Mouse (Mus musculus) stomach, embryonic 15.5 days (tissue): ENCODE results near the gene Bbc3. TPM values are rescaled to one million over a fixed set of nuclear protein-coding genes. Genes with fewer than 3 reads are reported as not detected.

Experiments
- ATAC-seq: fragments of 200-750 bp; cut with Nextera tagmentation; 2 replicates; pipeline ENCODE4 v1.8.0; 2017; ENCODE audit warnings: low read depth, moderate number of reproducible peaks, moderate TSS enrichment; ENCODE audit not compliant: insufficient read depth, low FRiP score
- H3K27ac ChIP-seq: fragments of 300-500 bp; sonication (generic); 2 replicates; pipeline ENCODE4 v1.5.1; 2015; ENCODE audit warnings: mild to moderate bottlenecking, inconsistent platforms
- H3K27me3 ChIP-seq: fragments of 300-500 bp; sonication (generic); replicated peaks from 2 replicates; pipeline ENCODE4 v1.6.1; 2015; ENCODE audit warnings: inconsistent platforms
- H3K36me3 ChIP-seq: fragments of 300-500 bp; sonication (generic); 2 replicates; pipeline ENCODE4 v1.6.1; 2015; ENCODE audit warnings: inconsistent platforms
- H3K4me1 ChIP-seq: fragments of 300-500 bp; sonication (generic); 2 replicates; pipeline ENCODE4 v1.6.1; 2015; ENCODE audit warnings: inconsistent platforms
- H3K4me2 ChIP-seq: fragments of 300-500 bp; sonication (generic); 2 replicates; pipeline ENCODE4 v1.6.1; 2015; ENCODE audit warnings: mild to moderate bottlenecking, inconsistent platforms
- H3K4me3 ChIP-seq: fragments of 300-500 bp; sonication (generic); replicated peaks from 2 replicates; pipeline ENCODE4 v1.5.1; 2015; ENCODE audit warnings: inconsistent platforms
- H3K9ac ChIP-seq: fragments of 300-500 bp; sonication (generic); 2 replicates; pipeline ENCODE4 v1.6.1; 2015; ENCODE audit warnings: inconsistent platforms
- H3K9me3 ChIP-seq: fragments of 300-500 bp; sonication (generic); 2 replicates; pipeline ENCODE4 v1.6.1; 2016; ENCODE audit warnings: inconsistent platforms
- WGBS: fragments of 180-500 bp; shearing (Covaris S2); methylation state at CpG from one replicate; pipeline ENCODE4 v1.1.7; 2015; 5-methylcytosine and 5-hydroxymethylcytosine counted together
- polyA plus RNA-seq: library from polyadenylated mRNA; unstranded; fragments of >200 nt; fragmentation: Nextera tagmentation; extraction: Ambion mirVana; gene quantifications from 2 replicates; pipeline ENCODE4 v1.2.1, GENCODE M21; 2015

Gene Bbc3
- polyA plus RNA-seq, 1 experiment from 2014 or later = 6.7 TPM

DNA sequence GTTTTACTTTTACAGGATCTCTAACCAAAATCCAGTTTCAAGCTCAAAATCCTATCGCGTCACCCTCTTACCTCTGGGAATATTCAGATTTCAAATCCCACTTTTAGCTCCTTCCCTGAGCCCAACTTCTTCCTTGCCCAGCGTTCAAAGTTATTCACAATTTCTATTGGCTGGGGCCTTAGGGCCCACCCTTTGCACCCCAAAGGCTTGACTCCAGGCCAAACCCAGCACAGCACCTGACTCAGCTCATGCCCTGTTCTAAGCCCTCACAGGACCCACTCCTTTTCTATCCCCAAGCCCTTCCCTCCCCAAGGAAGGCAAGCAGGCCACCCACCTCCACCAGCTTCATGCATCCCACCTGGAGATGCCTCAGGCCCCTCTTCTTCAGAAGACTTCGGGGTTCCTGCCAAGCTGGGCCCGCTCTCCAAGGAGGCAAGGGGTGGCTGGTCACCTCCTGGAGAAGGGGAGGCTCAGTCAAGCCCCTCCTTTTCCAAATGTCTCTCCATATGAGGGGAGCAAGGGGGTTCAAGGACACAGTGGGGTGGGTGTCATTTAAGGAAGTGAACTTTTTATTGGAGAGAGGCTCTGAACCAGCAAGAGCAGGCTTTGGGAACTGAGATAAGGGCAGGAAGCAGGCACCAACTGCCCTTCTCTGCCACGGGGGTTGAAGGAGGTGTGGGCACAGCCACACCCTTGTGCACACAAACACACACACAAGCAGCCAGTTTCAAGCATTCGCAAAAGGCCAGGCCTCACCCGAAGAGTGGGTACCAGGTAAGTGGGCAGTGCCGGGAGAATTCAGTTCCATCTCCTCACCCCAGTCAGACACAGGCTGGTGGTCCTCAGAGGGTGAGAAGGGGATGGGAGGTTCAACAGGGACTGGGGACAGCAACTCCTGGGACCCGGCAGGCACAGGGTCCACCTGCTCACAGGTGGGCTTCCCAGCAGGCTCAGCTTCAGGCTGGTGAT lies 33.0 kb upstream of the Bbc3 start:
- Histone ChIP-seq H3K4me2 (peak overlapping the region; percentile 94), H3K36me3 (peaks cover 22% of the 10 kb centered on the region; the same call in 1 of the 2 replicates), H3K9me3 (no peaks in the 10 kb centered on the region), H3K9ac (no peak overlapping the region), H3K4me3 (no peak overlapping the region), H3K27ac (no peak overlapping the region), H3K27me3 (no peaks in the 10 kb centered on the region), H3K4me1 (peaks cover 23% of the 10 kb centered on the region)
- 75% methylated on average over 10 of the region's 10 CpGs for WGBS
- no peak for ATAC-seq

DNA sequence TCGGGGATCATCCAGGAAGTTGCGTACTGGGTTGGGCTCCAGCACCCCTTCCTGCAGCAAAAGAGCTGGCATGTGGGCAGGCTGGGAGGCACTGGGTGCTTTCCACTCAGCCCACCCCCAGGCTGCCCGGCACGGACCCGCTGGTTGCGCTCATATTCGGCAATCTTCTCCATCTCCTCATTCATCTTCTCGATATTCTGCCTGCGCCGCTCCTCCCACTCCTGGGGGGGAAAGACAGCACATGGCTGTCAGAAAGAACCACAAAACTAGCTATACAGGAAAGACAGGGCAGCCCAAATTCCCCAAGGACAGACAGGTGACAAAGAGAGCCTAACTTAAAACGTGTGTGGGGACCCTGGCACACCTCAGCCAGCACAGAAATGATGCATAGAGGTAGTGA lies 27.5 kb upstream of the Bbc3 start:
- 89% methylated on average over 11 of the region's 11 CpGs for WGBS
- H3K36me3 ChIP-seq = peaks cover 48% of the 10 kb centered on the region
- H3K27me3 ChIP-seq = no peaks in the 10 kb centered on the region
- H3K9ac ChIP-seq = no peak overlapping the region
- peaks cover 11% of the 10 kb centered on the region for H3K4me1 ChIP-seq
- H3K4me2 ChIP-seq = no peak overlapping the region
- H3K9me3 ChIP-seq = no peaks in the 10 kb centered on the region
- ATAC-seq = no peak
- no peak overlapping the region for H3K27ac ChIP-seq
- H3K4me3 ChIP-seq = no peak overlapping the region

DNA sequence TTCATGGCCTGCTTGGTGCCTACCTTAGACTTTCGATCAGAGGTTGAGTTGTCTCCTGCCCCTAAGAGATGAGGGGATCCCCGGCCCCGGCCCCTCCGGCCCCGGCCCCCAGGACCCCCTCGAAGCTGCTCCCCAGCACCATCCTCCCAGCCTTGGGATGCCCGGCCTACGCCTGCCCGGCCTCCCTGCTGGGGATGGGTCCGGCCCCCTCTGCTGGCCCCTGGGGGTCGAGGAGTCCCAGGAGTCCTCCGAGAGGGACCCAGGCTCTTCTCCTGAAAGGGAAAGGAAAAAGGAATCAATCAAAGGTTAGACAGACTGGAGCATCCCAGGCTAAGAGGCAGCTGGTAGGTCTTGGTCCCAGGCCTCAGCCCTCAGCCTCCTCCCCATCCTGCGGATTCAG lies 25.9 kb upstream of the Bbc3 start:
- Histone ChIP-seq H3K27ac (no peak overlapping the region), H3K9ac (no peak overlapping the region), H3K36me3 (peaks cover 38% of the 10 kb centered on the region), H3K4me1 (peaks cover 11% of the 10 kb centered on the region), H3K9me3 (no peaks in the 10 kb centered on the region), H3K4me3 (no peak overlapping the region), H3K4me2 (no peak overlapping the region), H3K27me3 (no peaks in the 10 kb centered on the region)
- WGBS = 87% methylated on average over 13 of the region's 13 CpGs
- no peak for ATAC-seq

DNA sequence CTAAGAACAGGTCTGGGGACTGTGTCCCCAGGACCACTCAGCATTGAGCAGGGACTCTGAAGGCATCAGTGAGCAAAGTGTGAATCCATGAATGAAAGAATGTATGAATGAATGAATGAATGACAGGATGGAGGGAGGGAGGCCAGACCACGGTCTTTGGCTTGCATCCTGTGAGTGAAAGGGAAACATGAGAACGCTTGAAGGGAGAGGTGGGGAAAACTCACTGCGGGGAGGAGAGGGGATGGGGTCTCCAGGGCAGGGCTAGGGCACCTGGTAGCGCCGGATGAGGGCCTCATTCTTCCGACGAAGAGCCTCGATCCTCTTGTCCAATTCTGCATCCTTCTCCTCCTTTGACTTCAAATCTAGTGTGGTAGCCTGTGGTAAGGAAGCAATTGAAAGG lies 24.2 kb upstream of the Bbc3 start:
- Histone ChIP-seq H3K4me1 (peaks cover 11% of the 10 kb centered on the region), H3K4me2 (no peak overlapping the region), H3K27me3 (no peaks in the 10 kb centered on the region), H3K27ac (no peak overlapping the region), H3K4me3 (no peak overlapping the region), H3K36me3 (peaks cover 30% of the 10 kb centered on the region), H3K9me3 (no peaks in the 10 kb centered on the region), H3K9ac (no peak overlapping the region)
- ATAC-seq = no peak
- WGBS = 84% methylated on average over 8 of the region's 8 CpGs

DNA sequence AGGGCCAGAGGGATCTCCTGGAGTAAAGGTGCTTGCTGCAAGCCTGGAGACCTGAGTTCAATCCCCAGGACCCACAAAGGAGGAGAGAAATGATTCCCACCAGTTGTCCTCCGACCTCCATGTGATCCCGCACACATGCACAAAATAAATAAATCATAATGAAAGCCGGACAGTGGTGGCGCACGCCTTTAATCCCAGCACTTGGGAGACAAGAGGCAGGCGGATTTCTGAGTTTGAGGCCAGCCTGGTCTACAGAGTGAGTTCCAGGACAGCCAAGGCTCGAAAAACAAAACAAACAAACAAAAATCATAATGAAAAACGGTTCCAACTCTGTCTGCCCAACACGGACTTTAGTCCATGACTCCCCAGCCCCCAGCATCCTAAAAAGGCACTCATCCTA lies 23.3 kb upstream of the Bbc3 start:
- peaks cover 30% of the 10 kb centered on the region for H3K36me3 ChIP-seq
- H3K27me3 ChIP-seq = no peaks in the 10 kb centered on the region
- 42% methylated on average over 9 of the region's 9 CpGs for WGBS
- peak overlapping the region; percentile 99 for H3K27ac ChIP-seq
- no peak for ATAC-seq
- H3K4me2 ChIP-seq = peak overlapping the region; percentile 64
- H3K4me1 ChIP-seq = peaks cover 11% of the 10 kb centered on the region
- 0 out of 2 replicates have a peak overlapping the region, but pooled peaks have one; percentile 2 for H3K9ac ChIP-seq
- H3K4me3 ChIP-seq = peak overlapping the region; percentile 73
- no peaks in the 10 kb centered on the region for H3K9me3 ChIP-seq

DNA sequence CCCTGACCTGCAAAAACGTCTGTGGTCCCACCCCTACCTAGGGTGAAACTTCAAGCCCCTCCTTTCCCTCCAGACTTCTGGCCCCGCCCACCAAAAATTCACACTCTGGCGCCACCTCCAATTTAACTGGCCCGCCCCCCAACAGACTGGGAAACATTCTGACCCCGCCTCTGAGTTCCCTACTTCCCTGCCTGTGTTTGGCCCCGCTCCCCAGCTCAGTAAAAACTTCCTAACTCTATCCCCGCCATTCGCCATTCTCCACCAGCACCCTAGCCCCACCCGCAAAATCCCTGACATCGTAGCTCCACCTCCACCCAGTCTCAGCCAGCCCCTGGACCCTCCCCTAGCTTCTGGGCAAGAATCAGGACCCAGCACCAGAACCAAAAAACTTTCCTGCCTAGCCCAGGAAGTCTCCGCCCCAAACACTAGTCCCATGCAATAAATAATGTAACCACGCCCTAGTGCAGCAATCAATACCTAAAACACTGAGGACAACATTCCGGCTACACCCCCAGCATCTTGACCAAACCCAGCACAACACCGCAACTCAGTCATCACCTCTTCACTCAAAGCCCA lies 22.7 kb upstream of the Bbc3 start:
- H3K36me3 ChIP-seq = peaks cover 27% of the 10 kb centered on the region
- H3K4me3 ChIP-seq = peak overlapping the region; percentile 73
- H3K27me3 ChIP-seq = no peaks in the 10 kb centered on the region
- no peaks in the 10 kb centered on the region for H3K9me3 ChIP-seq
- 0 out of 2 replicates have a peak overlapping the region, but pooled peaks have one; percentile 2 for H3K9ac ChIP-seq
- peak; percentile 35 for ATAC-seq
- peaks cover 11% of the 10 kb centered on the region for H3K4me1 ChIP-seq
- WGBS = 2% methylated on average over 14 of the region's 14 CpGs
- peak overlapping the region; percentile 99 for H3K27ac ChIP-seq
- H3K4me2 ChIP-seq = peak overlapping the region; percentile 64

DNA sequence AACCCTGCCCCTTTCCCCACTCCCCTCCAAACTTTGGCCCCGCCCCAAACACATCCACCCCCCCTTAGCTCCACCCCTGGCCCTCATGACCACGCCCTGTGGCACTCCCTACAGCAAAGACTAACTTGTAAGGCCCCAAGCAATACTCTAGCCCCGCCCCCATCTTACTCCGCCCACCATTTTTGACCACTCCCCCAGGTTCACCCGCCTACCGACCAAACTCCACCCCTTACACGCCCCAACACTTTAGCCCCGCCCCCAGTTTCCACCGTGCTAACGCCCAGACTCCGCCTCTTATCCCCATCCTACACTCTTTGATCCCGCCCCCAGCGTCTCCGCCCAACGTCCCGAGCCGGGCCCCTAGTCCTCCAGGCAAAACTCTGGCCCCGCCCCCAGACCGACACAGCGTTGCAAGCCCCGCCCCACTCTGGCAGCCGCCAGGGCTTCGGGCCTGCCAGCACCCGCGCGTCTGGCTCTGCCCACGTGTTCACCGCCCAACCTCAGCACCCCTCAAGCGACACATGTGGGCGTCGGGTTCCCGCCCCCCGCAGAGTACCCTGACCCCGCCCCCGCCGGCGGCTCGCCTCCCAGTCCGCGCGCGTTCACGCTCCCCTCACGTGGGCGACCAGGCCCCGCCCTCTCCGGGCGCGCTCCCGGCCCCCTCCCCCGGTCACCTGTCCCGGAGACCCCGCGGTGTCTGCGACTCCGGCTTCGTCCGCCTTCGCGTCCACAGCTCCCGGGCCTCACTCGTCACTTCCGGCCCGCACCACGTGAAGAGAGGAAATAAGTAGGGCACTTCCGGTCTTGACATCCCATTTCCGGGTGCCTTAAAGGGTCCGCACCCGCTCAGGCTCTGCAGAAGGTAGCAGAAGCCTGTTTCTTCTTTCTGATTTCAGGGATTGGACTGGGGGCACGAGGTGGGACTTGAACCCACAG lies 21.9 kb upstream of the Bbc3 start, which contains the start of gene Ccdc9:
Gene Ccdc9, minus strand, starts transcription at position 770 of the 936 bp plus-strand sequence.
- Histone ChIP-seq H3K4me2 (peak within 1 kb of the TSS; percentile 64), H3K27ac (peak within 1 kb of the TSS; percentile 99), H3K27me3 (no peaks in the 10 kb centered on the region), H3K4me1 (peaks cover 11% of the 10 kb centered on the region), H3K9ac (peak within 1 kb of the TSS; percentile 76), H3K9me3 (no peaks in the 10 kb centered on the region), H3K36me3 (peaks cover 21% of the 10 kb centered on the region), H3K4me3 (peak within 1 kb of the TSS; percentile 73)
- 2% methylated on average over 56 of the region's 70 CpGs for WGBS
- ATAC-seq = peak; percentile 87

DNA sequence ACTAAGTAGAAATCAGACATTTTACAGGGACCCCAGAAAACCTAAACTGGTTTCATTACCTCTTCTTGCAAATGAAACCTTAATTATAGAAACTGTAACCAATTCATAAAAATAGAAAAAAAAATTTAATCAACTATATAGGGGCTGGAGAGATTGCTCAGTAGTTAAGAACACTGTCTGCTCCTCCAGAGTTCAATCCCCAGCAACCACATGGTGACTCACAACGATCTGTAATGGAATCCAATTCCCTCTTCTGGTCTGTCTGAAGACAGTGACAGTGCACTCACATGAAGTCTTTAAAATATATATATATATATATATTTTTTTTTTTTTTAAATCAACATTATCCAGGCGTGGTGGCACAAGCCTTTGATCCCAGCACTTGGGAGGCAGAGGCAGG lies 21.2 kb upstream of the Bbc3 start:
- 84% methylated on average over 2 of the region's 2 CpGs for WGBS
- peaks cover 17% of the 10 kb centered on the region for H3K36me3 ChIP-seq
- ATAC-seq = no peak
- H3K4me1 ChIP-seq = peaks cover 11% of the 10 kb centered on the region
- peak overlapping the region; percentile 76; the same call in 1 of the 2 replicates for H3K9ac ChIP-seq
- H3K27ac ChIP-seq = peak overlapping the region; percentile 99; the same call in 1 of the 2 replicates
- H3K4me2 ChIP-seq = peak overlapping the region; percentile 64
- peak overlapping the region; percentile 73 for H3K4me3 ChIP-seq
- H3K27me3 ChIP-seq = no peaks in the 10 kb centered on the region
- no peaks in the 10 kb centered on the region for H3K9me3 ChIP-seq

DNA sequence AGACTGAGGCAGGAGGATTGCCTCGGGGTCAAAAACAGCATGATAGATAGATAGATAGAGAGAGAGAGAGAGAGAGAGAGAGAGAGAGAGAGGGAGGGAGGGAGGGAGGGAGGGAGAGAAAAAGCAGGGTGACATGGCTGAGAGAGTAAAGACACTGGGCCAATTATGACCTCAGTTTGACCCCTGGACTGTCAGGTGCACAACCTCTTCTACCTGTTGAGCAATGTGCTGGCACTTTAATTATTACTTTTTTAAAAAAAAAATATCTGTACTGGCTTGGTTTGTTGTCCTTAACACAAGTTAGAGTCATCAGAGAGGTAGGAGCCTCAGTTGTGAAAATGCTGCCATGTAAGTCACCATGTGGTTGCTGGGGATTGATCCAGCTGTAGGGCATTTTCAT lies 20.4 kb upstream of the Bbc3 start:
- H3K4me2 ChIP-seq = no peak overlapping the region
- no peaks in the 10 kb centered on the region for H3K9me3 ChIP-seq
- 68% methylated on average over 1 of the region's 1 CpGs for WGBS
- H3K36me3 ChIP-seq = peaks cover 11% of the 10 kb centered on the region
- no peak overlapping the region for H3K4me3 ChIP-seq
- H3K9ac ChIP-seq = no peak overlapping the region
- peaks cover 11% of the 10 kb centered on the region for H3K4me1 ChIP-seq
- no peak for ATAC-seq
- no peak overlapping the region for H3K27ac ChIP-seq
- H3K27me3 ChIP-seq = no peaks in the 10 kb centered on the region

DNA sequence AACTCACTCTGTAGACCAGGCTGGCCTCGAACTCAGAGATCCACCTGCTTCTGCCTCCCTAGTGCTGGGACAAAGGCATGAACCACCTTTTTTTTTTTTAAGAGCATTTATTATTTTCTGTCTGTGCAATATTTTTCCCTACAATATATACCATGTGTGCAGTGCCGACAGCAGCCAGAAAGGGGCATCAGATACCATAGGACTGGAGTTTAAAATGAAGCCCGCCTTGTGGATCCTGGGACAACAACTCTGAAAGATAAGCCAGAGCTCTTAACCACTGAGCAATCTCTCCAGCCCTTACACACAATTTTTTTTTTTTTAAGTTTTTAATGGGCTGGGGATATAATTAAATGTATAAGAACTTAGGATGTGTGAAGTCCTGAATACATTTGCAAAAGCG lies 13.8 kb upstream of the Bbc3 start:
- H3K4me3 ChIP-seq = peak overlapping the region; percentile 59; the same call in 1 of the 2 replicates
- no peaks in the 10 kb centered on the region for H3K9me3 ChIP-seq
- H3K36me3 ChIP-seq = no peaks in the 10 kb centered on the region
- ATAC-seq = no peak
- peak overlapping the region; percentile 94 for H3K27ac ChIP-seq
- H3K9ac ChIP-seq = no peak overlapping the region
- H3K4me2 ChIP-seq = peak overlapping the region; percentile 97
- no peaks in the 10 kb centered on the region for H3K27me3 ChIP-seq
- H3K4me1 ChIP-seq = peaks cover 16% of the 10 kb centered on the region
- 25% methylated on average over 4 of the region's 4 CpGs for WGBS

DNA sequence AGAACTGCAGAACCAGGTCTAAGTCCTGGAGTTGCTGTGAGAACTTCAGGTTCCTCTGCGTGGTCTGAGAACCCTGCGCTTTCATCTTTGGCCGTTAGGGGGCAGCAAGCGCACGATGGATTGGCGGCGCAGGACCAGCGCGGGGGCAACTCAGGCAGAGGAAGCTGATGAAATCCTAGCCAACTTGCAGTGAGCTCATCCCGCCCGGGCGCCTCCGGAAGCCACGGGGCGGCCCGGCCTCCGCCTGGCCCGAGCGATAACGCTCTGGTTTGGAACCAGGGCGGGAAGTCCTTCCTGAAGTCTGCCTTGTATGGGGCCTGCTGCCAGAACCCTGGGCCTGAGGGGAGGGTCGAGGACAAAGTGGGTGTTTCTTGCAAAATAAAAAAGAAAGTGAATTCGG lies 13.4 kb upstream of the Bbc3 start:
- peaks cover 21% of the 10 kb centered on the region for H3K4me1 ChIP-seq
- peak overlapping the region; percentile 41 for H3K9ac ChIP-seq
- peak overlapping the region; percentile 59 for H3K4me3 ChIP-seq
- H3K4me2 ChIP-seq = peak overlapping the region; percentile 97
- ATAC-seq = peak; percentile 89
- no peaks in the 10 kb centered on the region for H3K27me3 ChIP-seq
- H3K9me3 ChIP-seq = no peaks in the 10 kb centered on the region
- under 1% methylated on average over 23 of the region's 23 CpGs for WGBS
- H3K27ac ChIP-seq = peak overlapping the region; percentile 94
- no peaks in the 10 kb centered on the region for H3K36me3 ChIP-seq
